Mouse (Mus musculus): ENCODE results near the gene Slc29a1. TPM values are rescaled to one million over a fixed set of nuclear protein-coding genes. Genes with fewer than 3 reads are reported as not detected.
A peak's percentile ranks its signal among the peaks of the same experiment; 100 is the strongest.

The Slc29a1 gene
- total RNA-seq, 2 experiments from 2014 or later, result 21.1 to 23.0 TPM

GRCm38 (mm10) chr17:45568990-45569389, 30.4 kb downstream of the Slc29a1 start:
- no peak overlapping the region for H3K27ac ChIP-seq
- DNase-seq (ENCODE audit: low spot score in 2 of 2), result no peak
- no peak overlapping the region; the same call in 1 of the 2 replicates for H3K4me3 ChIP-seq
- TF ChIP-seq CTCF (conservative IDR thresholded peaks at IDR 0.05), result no peak

DNA sequence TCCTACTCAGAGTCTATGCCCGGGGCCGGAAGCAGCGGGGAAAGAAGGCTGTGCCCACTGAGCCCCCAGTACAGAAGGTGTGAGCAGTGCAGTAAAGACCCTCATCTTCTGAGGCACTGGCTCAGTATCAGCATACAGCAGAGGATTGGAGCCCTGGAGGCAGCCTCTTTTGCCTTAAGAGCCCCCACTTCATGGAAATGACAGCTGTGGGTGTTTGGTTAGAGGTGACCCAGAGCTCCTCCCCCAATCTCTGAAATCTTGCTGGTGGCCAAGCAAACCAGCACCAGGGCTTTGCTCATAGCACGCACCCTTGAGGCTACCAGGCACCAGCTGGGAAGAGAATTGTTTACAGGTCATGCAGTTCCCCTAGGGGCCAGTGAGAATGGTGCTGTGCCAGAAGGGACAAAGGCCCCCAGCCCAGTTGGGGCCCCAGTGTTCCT, 32.2 kb downstream of the Slc29a1 start:
- no peak for TF ChIP-seq CTCF (conservative IDR thresholded peaks at IDR 0.05)
- Histone ChIP-seq H3K27ac (no peak overlapping the region), H3K4me3 (no peak overlapping the region)
- no peak for DNase-seq (ENCODE audit: low spot score in 2 of 2)

DNA sequence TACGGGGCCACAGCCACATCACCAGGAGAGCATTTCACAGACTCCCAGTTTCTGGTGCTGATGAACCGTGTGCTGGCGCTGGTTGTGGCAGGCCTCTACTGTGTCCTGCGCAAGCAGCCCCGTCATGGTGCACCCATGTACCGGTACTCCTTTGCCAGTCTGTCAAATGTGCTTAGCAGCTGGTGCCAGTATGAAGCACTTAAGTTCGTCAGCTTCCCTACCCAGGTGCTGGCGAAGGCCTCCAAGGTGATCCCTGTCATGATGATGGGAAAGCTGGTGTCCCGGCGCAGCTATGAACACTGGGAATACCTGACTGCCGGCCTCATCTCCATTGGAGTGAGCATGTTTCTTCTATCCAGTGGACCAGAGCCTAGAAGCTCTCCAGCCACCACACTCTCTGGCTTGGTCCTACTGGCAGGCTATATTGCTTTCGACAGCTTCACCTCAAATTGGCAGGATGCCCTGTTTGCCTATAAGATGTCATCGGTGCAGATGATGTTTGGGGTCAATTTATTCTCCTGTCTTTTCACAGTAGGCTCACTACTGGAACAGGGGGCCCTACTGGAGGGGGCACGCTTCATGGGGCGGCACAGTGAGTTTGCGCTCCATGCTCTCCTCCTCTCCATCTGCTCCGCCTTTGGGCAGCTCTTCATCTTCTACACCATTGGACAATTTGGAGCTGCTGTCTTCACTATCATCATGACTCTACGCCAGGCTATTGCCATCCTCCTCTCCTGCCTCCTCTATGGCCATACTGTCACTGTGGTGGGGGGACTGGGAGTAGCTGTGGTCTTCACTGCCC, 32.8 kb downstream of the Slc29a1 start:
- Histone ChIP-seq H3K4me3 (no peak overlapping the region), H3K27ac (peak overlapping the region; percentile 39; the same call in 1 of the 2 replicates)
- no peak for TF ChIP-seq CTCF (conservative IDR thresholded peaks at IDR 0.05)
- peak in 1 of 2 experiments; percentile 47 for DNase-seq (ENCODE audit: low spot score in 2 of 2)

- H3K4me3 ChIP-seq, result no peak overlapping the region
- no peak overlapping the region for H3K27ac ChIP-seq
- TF ChIP-seq CTCF (conservative IDR thresholded peaks at IDR 0.05), result no peak
- DNase-seq (ENCODE audit: low spot score in 2 of 2), result no peak
Measured at GRCm38 (mm10) chr17:45566031-45566359, 33.4 kb downstream of the Slc29a1 start.

GRCm38 (mm10) chr17:45565103-45565502, 34.3 kb downstream of the Slc29a1 start:
- Histone ChIP-seq H3K4me3 (peak overlapping the region; percentile 93; the same call in 1 of the 2 replicates), H3K27ac (0 out of 2 replicates have a peak overlapping the region, but pooled peaks have one; percentile 94)
- TF ChIP-seq CTCF (conservative IDR thresholded peaks at IDR 0.05), result no peak
- DNase-seq (ENCODE audit: low spot score in 2 of 2), result no peak

DNA sequence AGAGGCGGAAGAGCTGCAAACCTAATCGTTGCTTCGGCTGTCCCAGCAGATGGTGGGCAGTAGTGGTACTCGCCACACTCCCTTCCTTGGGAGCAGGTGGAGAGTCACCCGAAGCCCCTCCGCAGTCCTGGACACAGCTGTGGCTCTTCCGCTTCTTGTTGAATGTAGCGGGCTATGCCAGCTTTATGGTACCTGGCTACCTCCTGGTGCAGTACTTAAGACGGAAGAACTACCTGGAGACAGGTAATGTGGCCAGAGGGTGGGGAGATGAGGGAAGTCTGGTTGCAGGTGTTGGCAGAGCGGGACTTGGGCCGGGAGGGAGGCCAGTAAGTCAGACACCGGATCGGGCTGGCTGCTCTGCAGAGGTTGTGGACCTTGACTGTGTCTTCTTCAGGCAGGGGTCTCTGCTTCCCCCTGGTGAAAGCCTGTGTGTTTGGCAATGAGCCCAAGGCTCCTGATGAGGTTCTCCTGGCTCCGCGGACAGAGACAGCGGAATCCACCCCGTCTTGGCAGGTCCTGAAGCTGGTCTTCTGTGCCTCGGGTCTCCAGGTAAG, 34.8 kb downstream of the Slc29a1 start:
- TF ChIP-seq CTCF (conservative IDR thresholded peaks at IDR 0.05), result no peak
- Histone ChIP-seq H3K27ac (peak overlapping the region; percentile 94), H3K4me3 (peak overlapping the region; percentile 93)
- DNase-seq (ENCODE audit: low spot score in 2 of 2), result no peak

DNA sequence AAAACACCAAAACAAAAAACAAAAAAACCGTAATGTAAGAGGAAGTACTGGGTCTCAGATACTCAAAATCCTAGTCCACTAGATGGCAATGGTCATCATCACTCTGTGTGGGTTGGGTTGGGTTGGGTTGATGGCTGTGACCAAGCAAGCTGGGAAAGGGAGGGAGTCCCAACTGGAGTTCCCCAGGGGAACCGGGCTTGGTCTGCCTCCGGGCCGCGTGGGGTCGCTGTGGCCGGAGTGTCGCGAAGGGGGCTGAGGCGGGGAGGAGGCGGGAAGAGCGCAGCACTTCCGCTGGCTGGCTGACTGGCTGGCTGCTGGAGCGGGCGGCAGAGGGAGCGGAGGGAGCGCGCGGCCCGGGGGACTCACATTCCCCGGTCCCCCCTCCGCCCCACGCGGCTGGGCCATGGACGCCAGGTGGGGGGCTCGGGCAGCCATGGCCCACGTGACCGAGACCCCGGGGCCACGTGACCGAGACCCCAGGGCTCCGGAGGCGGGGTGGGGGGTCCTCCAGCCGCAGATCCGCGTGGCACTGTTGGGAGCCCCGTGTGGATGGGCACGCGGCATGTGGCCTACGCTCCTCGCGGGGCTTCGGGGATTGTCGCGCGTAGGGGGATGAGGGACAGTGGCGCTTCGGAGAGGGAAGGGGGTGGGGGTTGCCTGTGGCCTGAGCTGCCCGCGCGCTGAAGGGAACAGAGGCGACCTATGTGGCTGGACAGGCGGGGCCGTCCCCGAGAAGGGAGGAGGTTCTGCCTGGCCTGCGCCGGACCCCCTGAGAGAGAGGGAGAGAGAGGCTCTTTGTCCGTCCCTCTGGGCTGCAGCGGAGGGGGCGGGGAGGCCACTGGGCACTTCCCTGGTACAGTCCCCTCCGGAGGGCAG, 35.5 kb downstream of the Slc29a1 start, which contains the start of gene Slc35b2:
TSS of gene Slc35b2 (plus strand) at position 220 of the 876 bp plus-strand sequence.
- DNase-seq (ENCODE audit: low spot score in 2 of 2), result peak; percentile 94 to 95
- peak; percentile 89 for TF ChIP-seq CTCF (conservative IDR thresholded peaks at IDR 0.05)
- H3K4me3 ChIP-seq, result peak within 1 kb of the TSS; percentile 93
- H3K27ac ChIP-seq, result peak within 1 kb of the TSS; percentile 94

GRCm38 (mm10) chr17:45563216-45563615, 36.2 kb downstream of the Slc29a1 start:
- Histone ChIP-seq H3K4me3 (no peak overlapping the region), H3K27ac (no peak overlapping the region)
- TF ChIP-seq CTCF (conservative IDR thresholded peaks at IDR 0.05), result no peak
- DNase-seq (ENCODE audit: low spot score in 2 of 2), result no peak

DNA sequence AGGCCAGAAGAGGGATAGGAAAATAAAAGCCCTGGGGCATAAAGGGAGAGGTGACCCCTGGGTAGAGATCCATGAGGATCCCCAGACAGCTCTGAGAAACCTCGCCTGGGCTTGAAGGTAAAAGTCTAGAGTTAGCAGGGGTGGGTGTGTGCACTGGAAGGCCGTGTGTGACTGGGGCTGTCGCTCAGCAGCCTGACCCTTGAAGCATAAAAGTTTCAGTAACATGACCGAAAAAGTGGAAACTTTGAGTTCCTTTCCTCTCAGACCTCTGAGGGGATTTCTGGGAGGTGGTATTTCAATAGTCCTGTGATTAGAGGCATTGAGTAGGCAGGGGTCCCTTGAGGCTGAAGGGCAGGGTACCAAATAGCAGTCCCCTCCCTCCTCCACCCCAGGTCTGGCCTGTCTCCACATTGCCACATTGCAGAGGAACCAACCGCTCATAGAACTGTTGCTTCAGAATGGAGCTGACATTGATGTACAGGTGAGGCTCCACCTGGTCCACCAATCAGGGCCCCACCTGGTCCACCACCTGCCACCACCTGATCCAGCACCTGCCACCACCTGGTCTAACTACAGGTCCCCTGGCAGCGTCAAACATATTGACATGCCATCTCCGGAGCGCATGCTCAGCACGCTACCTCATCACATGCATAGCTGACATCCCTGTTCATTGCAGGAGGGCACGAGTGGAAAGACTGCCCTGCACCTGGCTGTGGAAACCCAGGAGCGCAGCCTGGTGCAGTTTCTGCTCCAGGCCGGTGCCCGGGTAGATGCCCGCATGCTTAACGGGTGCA, 39.5 kb downstream of the Slc29a1 start:
- TF ChIP-seq CTCF (conservative IDR thresholded peaks at IDR 0.05), result no peak
- no peak overlapping the region for H3K27ac ChIP-seq
- H3K4me3 ChIP-seq, result no peak overlapping the region
- DNase-seq (ENCODE audit: low spot score in 2 of 2), result no peak

DNA sequence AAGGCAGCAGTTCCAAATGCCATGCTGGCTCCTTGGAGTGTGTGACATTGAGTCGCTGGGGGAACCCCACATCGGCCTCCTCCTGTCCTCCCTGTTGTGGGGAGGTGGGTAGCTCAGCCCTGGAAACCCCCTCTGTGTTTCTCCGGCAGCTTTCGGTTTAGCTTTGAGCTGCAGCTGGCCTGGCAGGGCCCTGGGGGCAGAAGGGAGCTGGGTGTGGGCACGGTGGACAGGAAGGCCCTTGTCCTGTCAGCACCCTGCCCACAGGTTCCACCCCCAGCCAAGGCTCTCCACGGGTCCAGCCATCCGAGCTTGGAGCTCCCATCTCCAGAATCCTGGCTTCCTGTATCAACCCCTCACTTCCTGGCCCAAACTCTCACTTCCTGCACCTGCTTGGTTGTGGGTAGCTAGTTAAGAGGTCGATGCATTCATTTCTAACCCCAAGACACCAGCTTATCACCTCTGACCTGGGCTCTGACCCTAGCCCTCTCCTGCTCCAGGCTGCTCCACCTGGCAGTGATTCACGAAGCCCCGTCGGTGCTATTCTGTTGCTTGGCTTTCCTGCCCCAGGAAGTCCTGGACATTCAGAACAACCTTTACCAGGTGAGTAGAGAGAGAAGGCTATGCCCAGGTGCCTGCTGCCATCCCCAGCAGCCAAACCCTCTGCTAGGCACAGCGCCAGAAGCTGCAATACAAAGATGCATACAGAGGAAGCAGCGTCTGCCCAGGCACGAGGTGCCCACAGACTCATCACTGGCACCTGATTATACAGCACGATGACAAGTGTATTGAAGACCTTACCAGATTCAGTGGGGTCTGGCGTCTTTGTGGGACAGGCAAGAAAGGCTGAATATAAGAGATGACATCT, 41.2 kb downstream of the Slc29a1 start:
- TF ChIP-seq CTCF (conservative IDR thresholded peaks at IDR 0.05), result no peak
- no peak for DNase-seq (ENCODE audit: low spot score in 2 of 2)
- no peak overlapping the region for H3K4me3 ChIP-seq
- no peak overlapping the region for H3K27ac ChIP-seq

- Histone ChIP-seq H3K27ac (no peak overlapping the region), H3K4me3 (no peak overlapping the region)
- DNase-seq (ENCODE audit: low spot score in 2 of 2), result no peak
- no peak for TF ChIP-seq CTCF (conservative IDR thresholded peaks at IDR 0.05)
Measured at GRCm38 (mm10) chr17:45557246-45557824, 42.1 kb downstream of the Slc29a1 start.

Measured in layer of hippocampus, adult 2 months (tissue).